In genomic region chr4:45408427-45409132, GRCm38 (mm10) we compare ENCODE assay signal across 8 mouse cellular contexts. TPM values are rescaled to one million over a fixed set of nuclear protein-coding genes. Genes with fewer than 3 reads are reported as not detected.
DNase-seq lines count a peak whose midpoint lies in the region; ATAC-seq and TF ChIP-seq lines count a peak whose summit lies in the region.

Gene Slc25a51 (minus strand): TSS chr4:45408766.

- ATAC-seq in common myeloid progenitor, adult 5-6 weeks (replicated peaks; ENCODE audit: low read depth, poor library complexity, severe bottlenecking), result peak; percentile 83
- ATAC-seq in hindbrain, postnatal 0 days, result peak; percentile 97

- peaks cover 5% of the 10 kb centered on the region; the same call in 1 of the 2 replicates for H3K36me3 ChIP-seq in hindbrain, postnatal 0 days (ENCODE audit: insufficient read depth, low read length)
- peaks cover 17% of the 10 kb centered on the region for H3K36me3 ChIP-seq in megakaryocyte, embryonic 14.5 days (replicated peaks; ENCODE audit: low read length)

- H3K4me2 ChIP-seq in hindbrain, postnatal 0 days (ENCODE audit: low read depth, low read length), result peak within 1 kb of the TSS; percentile 60

- no peaks in the 10 kb centered on the region for H3K27me3 ChIP-seq in hindbrain, postnatal 0 days (ENCODE audit: insufficient read depth, low read length)
- H3K27me3 ChIP-seq in megakaryocyte, embryonic 14.5 days (replicated peaks), result peaks cover 14% of the 10 kb centered on the region

- peak within 1 kb of the TSS; percentile 98 for H3K4me3 ChIP-seq in gastrocnemius, adult 2 months
- H3K4me3 ChIP-seq in hindbrain, postnatal 0 days (ENCODE audit: low read length), result peak within 1 kb of the TSS; percentile 89
- H3K4me3 ChIP-seq in megakaryocyte, embryonic 14.5 days (replicated peaks), result peak within 1 kb of the TSS; percentile 95

- WGBS in hindbrain, postnatal 0 days, result under 1% methylated on average over 66 of the region's 67 CpGs

- peak within 1 kb of the TSS; percentile 97 for H3K27ac ChIP-seq in gastrocnemius, adult 2 months
- H3K27ac ChIP-seq in hindbrain, postnatal 0 days, result peak within 1 kb of the TSS; percentile 86

- H3K9ac ChIP-seq in hindbrain, postnatal 0 days (replicated peaks; ENCODE audit: low read length), result peak within 1 kb of the TSS; percentile 87

- no peak for TF ChIP-seq CTCF in gastrocnemius, adult 2 months (IDR thresholded peaks at IDR 0.05)
- 0 out of 2 replicates have a peak, but pooled peaks have one; percentile 3 for TF ChIP-seq CTCF in hindbrain, postnatal 0 days (IDR thresholded peaks at IDR 0.05; ENCODE audit: low read depth)

- intact Hi-C loops in gastrocnemius, adult 2 months (cut with DNase I), result loop anchor here (1.0 to 10.0 kb wide), 2 partner anchors 123 to 394 kb away; partner anchors contain the start of genes Polr1e and Zbtb5

- H3K4me1 ChIP-seq in hindbrain, postnatal 0 days (ENCODE audit: insufficient read depth, low read length), result peaks cover 10% of the 10 kb centered on the region; the same call in 1 of the 2 replicates
- peaks cover 44% of the 10 kb centered on the region for H3K4me1 ChIP-seq in megakaryocyte, embryonic 14.5 days

- DNase-seq in ZHBTc4 (ENCODE audit: low read depth, low spot score), result peak; percentile 94
- peak; percentile 91 for DNase-seq in gastrocnemius, adult 2 months
- DNase-seq in hindbrain, postnatal 0 days (ENCODE audit: low spot score), result peak; percentile 96
- peak; percentile 68 to 88 for DNase-seq in left cerebral cortex, adult 8-10 months (ENCODE audit: low spot score in 2 of 2)
- peak; percentile 89 to 92 for DNase-seq in right cerebral cortex, postnatal 10 days (ENCODE audit: low spot score in 2 of 2)
- DNase-seq in urinary bladder, postnatal 25 days (ENCODE audit: low spot score), result peak; percentile 74

- H3K9me3 ChIP-seq in hindbrain, postnatal 0 days (ENCODE audit: low read length), result no peaks in the 10 kb centered on the region
- no peaks in the 10 kb centered on the region for H3K9me3 ChIP-seq in megakaryocyte, embryonic 14.5 days

RNA-seq across cellular contexts. Expression of gene Slc25a51, which starts in this region (rescaled TPM):
- 34.7 and 47.1 TPM in 2 replicates for total RNA-seq in common myeloid progenitor, adult 5-6 weeks (2017)
- 10 to 100 TPM; 90.1 to 99.7 TPM for total RNA-seq in gastrocnemius, adult 2 months (2021)
- total RNA-seq in hindbrain, postnatal 0 days (2014; rRNA removed), result 137 and 142 TPM in 2 replicates
- polyA plus RNA-seq in hindbrain, postnatal 0 days (2015; fragmentation: Nextera tagmentation; extraction: Ambion mirVana), result 60.6 and 64.3 TPM in 2 replicates
- 100 to 1,000 TPM; 108 to 114 (median 111) TPM for total RNA-seq in left cerebral cortex, adult 8-10 months (2022)
- 8.3 and 8.6 TPM in 2 replicates for polyA plus RNA-seq in megakaryocyte, embryonic 14.5 days (2012; ENCODE audit: insufficient read depth, low replicate concordance)

Comparison
In these comparisons a context has a peak if more than half of its experiments do, and no peak if none do; other contexts are left out.
1. Peak in every context shown above with its lines: DNase-seq, ATAC-seq, H3K4me3 ChIP-seq and H3K27ac ChIP-seq.